Mouse (Mus musculus) neural tube, embryonic 14.5 days (tissue): ENCODE results near the gene Grhpr. TPM values are rescaled to one million over a fixed set of nuclear protein-coding genes. Genes with fewer than 3 reads are reported as not detected.

ENCODE experiments used
- ATAC-seq: fragments of 200-750 bp; cut with Nextera tagmentation; 2 replicates; pipeline ENCODE4 v1.8.0; 2017; ENCODE audit warnings: low read depth, mild to moderate bottlenecking, moderate TSS enrichment, moderate library complexity
- H3K27ac ChIP-seq: fragments of 300-500 bp; sonication (generic); 2 replicates; pipeline ENCODE4 v1.5.1; 2014; ENCODE audit warnings: low read depth, mild to moderate bottlenecking, control low read depth, low read length, moderate library complexity, mixed read lengths
- H3K27me3 ChIP-seq: fragments of 300-500 bp; sonication (generic); 2 replicates; pipeline ENCODE4 v1.6.1; 2014; ENCODE audit warnings: low read length; ENCODE audit not compliant: control insufficient read depth, insufficient read depth
- H3K36me3 ChIP-seq: fragments of 300-500 bp; sonication (generic); 2 replicates; pipeline ENCODE4 v1.6.1; 2014; ENCODE audit warnings: low read length, mixed read lengths; ENCODE audit not compliant: control insufficient read depth, insufficient read depth
- H3K4me1 ChIP-seq: fragments of 300-500 bp; sonication (generic); 2 replicates; pipeline ENCODE4 v1.6.1; 2014; ENCODE audit warnings: low read length; ENCODE audit not compliant: control insufficient read depth, insufficient read depth
- H3K4me2 ChIP-seq: fragments of 300-500 bp; sonication (generic); 2 replicates; pipeline ENCODE4 v1.6.1; 2014; ENCODE audit warnings: mild to moderate bottlenecking, low read depth, low read length, control low read depth
- H3K4me3 ChIP-seq: fragments of 300-500 bp; sonication (generic); 2 replicates; pipeline ENCODE4 v1.5.1; 2014; ENCODE audit warnings: low read depth, low read length, control low read depth, mixed read lengths
- H3K9ac ChIP-seq: fragments of 300-500 bp; sonication (generic); replicated peaks from 2 replicates; pipeline ENCODE4 v1.6.1; 2014; ENCODE audit warnings: low read depth, mild to moderate bottlenecking, control low read depth, low read length, mixed read lengths
- H3K9me3 ChIP-seq: fragments of 300-500 bp; sonication (generic); 2 replicates; pipeline ENCODE4 v1.6.1; 2016; ENCODE audit warnings: low read length; ENCODE audit not compliant: control insufficient read depth
- WGBS: fragments of 180-500 bp; shearing (Covaris S2); extraction: QIAGEN DNeasy Blood & Tissue Kit; methylation state at CpG from one replicate; pipeline ENCODE4 v1.1.7; 2014; 5-methylcytosine and 5-hydroxymethylcytosine counted together
- polyA plus RNA-seq: library from polyadenylated mRNA; unstranded; fragments of >200 nt; fragmentation: Nextera tagmentation; extraction: Ambion mirVana; gene quantifications from 2 replicates; pipeline ENCODE4 v1.2.1, GENCODE M21; 2014

The Grhpr gene
- polyA plus RNA-seq, 1 experiment from 2014 or later = 29.7 TPM

DNA sequence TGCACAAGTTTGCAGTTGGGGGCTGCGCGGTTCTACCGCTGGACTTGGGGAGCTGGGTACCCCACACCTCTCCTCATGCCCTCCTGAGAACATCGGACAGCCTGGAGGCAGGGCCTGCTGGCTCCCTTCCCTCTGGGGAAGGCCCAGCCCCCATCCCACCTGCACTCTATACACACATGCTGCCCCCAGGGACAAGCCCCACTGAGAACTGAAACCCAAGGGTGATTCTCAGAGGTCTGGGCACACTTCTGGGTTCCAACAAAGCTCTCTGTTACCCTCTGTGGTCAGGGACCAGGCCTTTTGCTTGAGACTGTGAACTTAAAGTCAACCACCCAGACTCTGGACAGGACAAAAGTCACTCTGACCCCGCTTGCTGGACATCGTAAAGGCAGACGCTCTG is 11.1 kb upstream of the Grhpr start:
- Histone ChIP-seq H3K9ac (no peak overlapping the region), H3K27me3 (no peaks in the 10 kb centered on the region), H3K36me3 (no peaks in the 10 kb centered on the region), H3K4me3 (no peak overlapping the region), H3K4me2 (no peak overlapping the region), H3K27ac (no peak overlapping the region), H3K4me1 (no peaks in the 10 kb centered on the region), H3K9me3 (no peaks in the 10 kb centered on the region)
- 94% methylated on average over 7 of the region's 7 CpGs for WGBS
- ATAC-seq = no peak

DNA sequence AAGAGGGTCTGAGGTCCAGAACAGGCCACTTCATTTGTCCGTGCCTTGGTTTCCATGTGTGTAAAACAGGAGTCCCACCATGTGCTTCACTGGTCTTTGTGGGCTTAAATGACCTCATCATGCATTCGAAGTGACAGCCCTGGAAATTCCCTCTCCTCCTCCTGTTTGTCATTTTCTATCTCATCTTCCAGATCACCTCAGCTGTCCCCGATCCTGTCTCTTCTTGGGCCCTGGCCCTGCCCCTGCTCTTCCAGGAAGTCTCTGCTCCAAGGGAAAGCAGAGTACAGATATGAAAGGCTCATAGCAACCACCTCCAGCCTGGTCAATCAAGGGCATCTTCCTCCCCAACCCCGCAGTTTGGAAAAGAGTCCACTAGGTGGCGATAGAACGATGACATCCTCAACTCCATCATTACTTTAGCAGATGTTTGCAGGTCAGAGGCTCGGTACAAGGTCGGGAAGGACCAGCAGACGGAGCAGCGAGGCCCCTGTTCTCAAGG is 10.5 kb upstream of the Grhpr start:
- WGBS = 24% methylated on average over 10 of the region's 10 CpGs
- Histone ChIP-seq H3K4me3 (no peak overlapping the region), H3K27ac (no peak overlapping the region), H3K9ac (no peak overlapping the region), H3K36me3 (no peaks in the 10 kb centered on the region), H3K4me1 (no peaks in the 10 kb centered on the region), H3K4me2 (no peak overlapping the region), H3K27me3 (no peaks in the 10 kb centered on the region), H3K9me3 (no peaks in the 10 kb centered on the region)
- ATAC-seq = no peak

DNA sequence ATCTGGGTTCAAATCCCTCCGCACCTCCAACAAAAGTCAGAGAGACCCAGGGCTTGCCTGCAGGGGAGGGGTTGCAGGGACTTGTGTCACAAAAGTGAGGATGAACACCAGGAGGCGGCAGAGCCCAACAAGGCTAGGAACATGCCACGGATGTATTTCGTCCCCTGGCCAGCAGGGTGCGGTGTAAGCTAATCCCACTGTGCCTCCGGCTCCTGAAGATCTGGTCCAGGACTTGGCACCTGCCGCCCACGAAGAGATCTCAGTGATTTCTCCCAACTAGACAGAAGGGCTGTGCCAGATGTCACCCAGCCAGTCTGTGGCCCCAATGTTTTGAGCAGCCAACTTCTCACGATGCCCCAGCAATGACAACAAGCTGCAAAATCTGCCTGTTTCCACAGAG is 7.7 kb upstream of the Grhpr start:
- Histone ChIP-seq H3K4me2 (no peak overlapping the region), H3K27ac (no peak overlapping the region), H3K4me3 (no peak overlapping the region), H3K27me3 (no peaks in the 10 kb centered on the region), H3K9ac (no peak overlapping the region), H3K36me3 (no peaks in the 10 kb centered on the region), H3K9me3 (no peaks in the 10 kb centered on the region), H3K4me1 (no peaks in the 10 kb centered on the region)
- ATAC-seq = no peak
- 9% methylated on average over 9 of the region's 9 CpGs for WGBS

DNA sequence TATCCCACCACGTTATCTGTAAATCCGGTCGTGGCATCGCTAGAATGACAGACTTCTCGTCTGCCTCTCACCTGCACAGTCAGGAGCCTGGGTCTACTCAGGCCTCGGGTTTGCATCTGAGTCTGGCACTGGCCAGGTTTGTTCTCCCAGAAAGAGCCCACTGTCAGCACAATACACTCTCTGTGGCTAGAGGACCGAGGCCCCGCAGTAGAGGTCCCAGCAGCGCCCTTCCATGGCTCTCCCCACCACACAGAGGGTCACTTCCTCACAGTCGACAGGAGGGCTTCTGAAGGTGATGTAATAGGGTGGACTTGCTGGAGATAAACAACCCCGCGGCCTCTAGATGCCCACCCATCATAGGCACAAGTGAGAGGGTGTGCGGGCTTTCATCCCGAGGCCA is 7.3 kb upstream of the Grhpr start:
- ATAC-seq = no peak
- Histone ChIP-seq H3K9ac (no peak overlapping the region), H3K4me2 (no peak overlapping the region), H3K9me3 (no peaks in the 10 kb centered on the region), H3K27ac (no peak overlapping the region), H3K27me3 (no peaks in the 10 kb centered on the region), H3K4me3 (no peak overlapping the region), H3K36me3 (no peaks in the 10 kb centered on the region), H3K4me1 (no peaks in the 10 kb centered on the region)
- WGBS = 55% methylated on average over 14 of the region's 14 CpGs

DNA sequence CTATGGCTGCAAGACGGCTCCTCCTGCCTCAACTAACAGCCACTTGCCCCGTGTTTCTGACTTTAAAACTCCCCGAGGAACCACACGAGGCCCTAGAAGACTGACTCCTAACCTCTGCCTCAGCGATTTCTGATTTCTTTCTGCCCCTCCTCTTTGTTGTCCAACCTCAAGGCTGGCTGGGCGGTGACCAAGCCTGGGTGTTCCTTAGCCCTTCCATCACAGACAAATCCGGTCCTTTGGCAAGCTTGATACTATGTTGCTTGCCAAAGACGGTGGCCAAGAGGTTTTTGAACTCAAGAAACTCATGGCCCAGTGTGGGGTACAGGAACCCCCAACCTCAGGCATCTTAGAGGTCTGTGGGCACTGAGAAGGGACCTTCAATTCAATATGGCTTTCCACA is 6.9 kb upstream of the Grhpr start:
- WGBS = 77% methylated on average over 8 of the region's 8 CpGs
- Histone ChIP-seq H3K4me2 (no peak overlapping the region), H3K4me1 (no peaks in the 10 kb centered on the region), H3K27me3 (no peaks in the 10 kb centered on the region), H3K9ac (no peak overlapping the region), H3K9me3 (no peaks in the 10 kb centered on the region), H3K27ac (no peak overlapping the region), H3K4me3 (no peak overlapping the region), H3K36me3 (no peaks in the 10 kb centered on the region)
- ATAC-seq = no peak

DNA sequence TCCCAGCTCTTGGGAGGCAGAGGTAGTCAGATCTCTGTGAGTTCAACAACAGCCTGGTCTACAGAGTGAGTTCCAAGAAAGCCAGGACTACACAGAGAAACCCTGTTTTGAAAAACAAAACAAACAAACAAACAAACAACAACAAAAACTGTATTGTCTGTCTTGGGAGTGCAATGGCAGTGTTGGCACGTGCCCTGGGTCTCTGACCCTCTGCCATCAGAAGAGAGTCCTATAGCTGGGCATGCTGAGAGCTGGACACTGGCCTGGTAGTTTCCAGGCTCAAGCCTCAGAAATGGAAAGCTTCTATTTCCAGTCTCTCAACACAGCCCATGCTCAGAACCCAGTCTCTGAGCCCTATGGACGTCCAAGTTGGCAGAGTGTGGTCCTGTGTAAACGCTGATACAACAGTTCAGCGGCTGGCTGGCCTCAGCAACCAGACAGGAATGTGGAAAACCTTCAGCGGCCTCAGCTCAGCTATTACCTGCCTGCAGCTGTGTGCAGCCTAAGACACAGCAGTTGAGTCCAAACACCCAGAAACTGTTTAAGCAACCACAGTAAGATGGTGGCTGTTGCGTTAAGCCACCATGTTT is 5.1 kb upstream of the Grhpr start:
- no peak overlapping the region for H3K4me3 ChIP-seq
- no peak overlapping the region for H3K27ac ChIP-seq
- H3K36me3 ChIP-seq = no peaks in the 10 kb centered on the region
- 79% methylated on average over 6 of the region's 6 CpGs for WGBS
- no peaks in the 10 kb centered on the region for H3K27me3 ChIP-seq
- no peak for ATAC-seq
- H3K9ac ChIP-seq = no peak overlapping the region
- H3K4me1 ChIP-seq = no peaks in the 10 kb centered on the region; the same call in 1 of the 2 replicates
- H3K9me3 ChIP-seq = no peaks in the 10 kb centered on the region
- H3K4me2 ChIP-seq = no peak overlapping the region

DNA sequence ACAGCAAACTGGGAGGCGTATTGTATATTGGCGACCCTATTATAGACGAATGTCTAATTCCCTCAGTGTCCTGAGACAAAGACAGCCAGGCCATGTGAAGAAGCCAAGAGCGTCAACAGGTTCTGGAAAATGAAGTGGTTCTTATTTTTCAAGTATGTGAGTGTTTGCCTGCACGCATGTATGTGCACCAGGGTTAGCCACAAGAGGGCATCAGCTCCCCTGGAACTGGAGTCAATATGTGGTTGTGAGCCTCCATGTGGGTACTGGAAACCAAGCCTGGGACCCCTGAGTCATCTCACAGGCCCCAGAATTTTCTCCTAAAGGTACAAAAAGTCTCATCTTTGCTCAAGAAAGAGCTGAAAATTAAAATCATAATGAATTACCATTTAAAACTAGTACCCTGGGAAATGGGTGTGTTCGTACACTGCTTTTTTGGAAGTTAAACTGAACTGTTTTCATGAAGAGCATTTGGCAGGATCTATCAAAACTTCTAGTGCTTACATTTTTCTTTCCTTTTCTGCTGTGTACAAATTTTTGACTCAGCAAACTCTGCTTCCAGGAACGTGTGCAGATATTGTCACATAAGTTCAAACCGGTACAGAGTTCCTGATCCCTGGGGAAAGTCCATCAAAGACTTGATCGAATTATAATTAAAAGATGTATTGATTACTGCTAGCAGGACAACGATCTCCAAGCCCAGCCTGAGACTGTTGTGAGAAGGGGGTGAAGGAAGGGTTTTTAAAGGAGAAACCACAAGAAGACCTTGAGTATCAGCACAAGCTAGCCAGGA is 4.1 kb upstream of the Grhpr start:
- 87% methylated on average over 10 of the region's 10 CpGs for WGBS
- Histone ChIP-seq H3K27me3 (no peaks in the 10 kb centered on the region), H3K9ac (no peak overlapping the region), H3K27ac (no peak overlapping the region), H3K36me3 (no peaks in the 10 kb centered on the region), H3K9me3 (no peaks in the 10 kb centered on the region), H3K4me1 (peaks cover 9% of the 10 kb centered on the region; the same call in 1 of the 2 replicates), H3K4me3 (no peak overlapping the region), H3K4me2 (no peak overlapping the region)
- no peak for ATAC-seq

DNA sequence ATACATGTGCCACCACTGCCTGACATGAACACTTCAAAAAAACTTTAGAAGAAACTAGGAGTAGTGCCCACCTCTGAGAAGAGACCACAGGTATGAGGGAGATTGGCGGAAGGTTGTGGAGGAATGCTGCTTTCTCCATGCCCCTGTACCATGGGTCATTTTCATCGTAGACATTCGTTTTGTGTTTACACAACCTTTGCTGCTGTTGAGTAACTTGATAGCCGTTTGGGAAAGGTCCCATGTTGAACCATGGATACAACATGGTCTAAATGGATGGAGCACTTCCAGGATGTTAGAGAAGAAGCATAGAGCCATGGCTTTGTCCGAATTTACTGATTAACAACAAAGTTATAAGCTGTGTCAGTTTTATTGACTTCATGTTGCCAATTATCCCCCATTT is 3.0 kb upstream of the Grhpr start:
- ATAC-seq = no peak
- Histone ChIP-seq H3K4me2 (no peak overlapping the region), H3K4me3 (no peak overlapping the region), H3K36me3 (no peaks in the 10 kb centered on the region), H3K27ac (no peak overlapping the region), H3K4me1 (peaks cover 9% of the 10 kb centered on the region; the same call in 1 of the 2 replicates), H3K9ac (no peak overlapping the region), H3K27me3 (no peaks in the 10 kb centered on the region), H3K9me3 (no peaks in the 10 kb centered on the region)
- WGBS = 81% methylated on average over 5 of the region's 5 CpGs

DNA sequence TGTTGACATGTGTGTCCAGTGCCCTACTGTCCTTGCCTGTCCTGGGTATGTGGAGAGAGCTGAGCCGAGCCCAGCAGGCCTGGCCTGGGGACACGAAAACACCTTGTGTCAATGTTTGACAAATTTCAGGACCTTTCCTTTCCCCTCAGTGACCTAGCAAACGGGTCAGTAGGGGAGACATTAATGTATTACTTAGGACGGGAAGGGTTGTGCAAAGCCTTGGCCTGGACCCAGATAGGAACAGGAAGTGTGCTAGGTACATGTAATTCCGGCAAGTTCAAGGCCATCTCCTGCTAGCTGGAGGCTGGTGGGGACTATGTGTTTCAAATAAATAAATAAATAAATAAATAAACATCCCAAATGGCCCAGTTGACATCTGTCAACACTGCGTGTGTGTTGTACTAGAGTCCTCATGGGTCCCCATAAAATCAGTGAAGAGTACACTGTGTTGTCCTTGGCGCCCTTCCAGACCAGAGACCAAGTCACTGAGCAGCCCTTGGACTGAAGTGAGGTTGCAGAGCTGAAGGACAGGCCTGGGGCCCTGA is 1.3 kb upstream of the Grhpr start:
- H3K4me3 ChIP-seq = no peak overlapping the region
- no peaks in the 10 kb centered on the region for H3K9me3 ChIP-seq
- no peaks in the 10 kb centered on the region for H3K27me3 ChIP-seq
- WGBS = 71% methylated on average over 7 of the region's 7 CpGs
- H3K4me2 ChIP-seq = no peak overlapping the region
- H3K27ac ChIP-seq = no peak overlapping the region
- no peaks in the 10 kb centered on the region for H3K36me3 ChIP-seq
- peak; percentile 12; the same call in 1 of the 2 replicates for ATAC-seq
- H3K4me1 ChIP-seq = peaks cover 9% of the 10 kb centered on the region; the same call in 1 of the 2 replicates
- H3K9ac ChIP-seq = no peak overlapping the region
